Mouse (Mus musculus) lung, postnatal 0 days (tissue): ENCODE results near the gene Ehmt1. TPM values are rescaled to one million over a fixed set of nuclear protein-coding genes. Genes with fewer than 3 reads are reported as not detected.

Experiments
- ATAC-seq: fragments of 200-750 bp; cut with Nextera tagmentation; 2 replicates; pipeline ENCODE4 v1.8.0; 2017; ENCODE audit warnings: moderate library complexity
- DNase-seq: peaks from one replicate; pipeline ENCODE4 v3.0.0-alpha.2; 2016; ENCODE audit warnings: low spot score
- H3K27ac ChIP-seq: fragments of 300-500 bp; sonication (generic); 2 replicates; pipeline ENCODE4 v1.5.1; 2014; ENCODE audit warnings: antibody characterized with exemption, mild to moderate bottlenecking, low read length, mixed read lengths
- H3K27me3 ChIP-seq: fragments of 300-500 bp; sonication (generic); replicated peaks from 2 replicates; pipeline ENCODE4 v1.6.1; 2014; ENCODE audit warnings: low read length, mixed read lengths; ENCODE audit not compliant: insufficient read depth
- H3K36me3 ChIP-seq: fragments of 300-500 bp; sonication (generic); 2 replicates; pipeline ENCODE4 v1.6.1; 2014; ENCODE audit warnings: low read length, mixed read lengths; ENCODE audit not compliant: insufficient read depth
- H3K4me1 ChIP-seq: fragments of 300-500 bp; sonication (generic); 2 replicates; pipeline ENCODE4 v1.6.1; 2014; ENCODE audit warnings: antibody characterized with exemption, low read depth, low read length, mixed read lengths; ENCODE audit not compliant: insufficient read depth
- H3K4me2 ChIP-seq: fragments of 300-500 bp; sonication (generic); replicated peaks from 2 replicates; pipeline ENCODE4 v1.6.1; 2014; ENCODE audit warnings: low read depth, mild to moderate bottlenecking, low read length, moderate library complexity, mixed read lengths
- H3K4me3 ChIP-seq: fragments of 300-500 bp; sonication (generic); 2 replicates; pipeline ENCODE4 v1.5.1; 2014; ENCODE audit warnings: low read depth, low read length
- H3K9ac ChIP-seq: fragments of 300-500 bp; sonication (generic); replicated peaks from 2 replicates; pipeline ENCODE4 v1.6.1; 2014; ENCODE audit warnings: low read depth, mild to moderate bottlenecking
- H3K9me3 ChIP-seq: fragments of 300-500 bp; sonication (generic); 2 replicates; pipeline ENCODE4 v1.6.1; 2016; ENCODE audit warnings: low read length, mixed read lengths
- CTCF ChIP-seq: IDR thresholded peaks from 2 replicates; pipeline ENCODE4 v1.5.1; 2016; ENCODE audit warnings: antibody characterized with exemption, mild to moderate bottlenecking
- EP300 ChIP-seq: IDR thresholded peaks from 2 replicates; pipeline ENCODE4 v1.6.1; 2016; ENCODE audit warnings: antibody characterized with exemption, mild to moderate bottlenecking, control low read depth
- WGBS: fragments of 180-500 bp; shearing (Covaris S2); extraction: QIAGEN DNeasy Blood & Tissue Kit; methylation state at CpG from one replicate; pipeline ENCODE4 v1.1.7; 2014; 5-methylcytosine and 5-hydroxymethylcytosine counted together
- polyA plus RNA-seq: library from polyadenylated mRNA; unstranded; fragments of >200 nt; fragmentation: Nextera tagmentation; extraction: Ambion mirVana; gene quantifications from 2 replicates; pipeline ENCODE4 v1.2.1, GENCODE M21; 2015

Gene Ehmt1
- polyA plus RNA-seq, 1 experiment from 2014 or later, result 39.1 TPM

GRCm38 (mm10) chr2:24806143-24806542, 113.3 kb downstream of the Ehmt1 start:
- Histone ChIP-seq H3K9ac (no peak overlapping the region), H3K36me3 (peaks cover 52% of the 10 kb centered on the region), H3K27ac (no peak overlapping the region), H3K4me1 (no peaks in the 10 kb centered on the region), H3K9me3 (no peaks in the 10 kb centered on the region), H3K4me3 (no peak overlapping the region), H3K27me3 (no peaks in the 10 kb centered on the region), H3K4me2 (no peak overlapping the region)
- ATAC-seq (no peak), DNase-seq (no peak)
- WGBS, result 91% methylated on average over 6 of the region's 6 CpGs
- TF ChIP-seq EP300 (no peak), CTCF (no peak)

GRCm38 (mm10) chr2:24805621-24806020, 113.8 kb downstream of the Ehmt1 start:
- H3K4me3 ChIP-seq, result no peak overlapping the region
- H3K36me3 ChIP-seq, result peaks cover 57% of the 10 kb centered on the region
- 81% methylated on average over 4 of the region's 4 CpGs for WGBS
- no peak for ATAC-seq
- no peak for TF ChIP-seq EP300
- H3K27ac ChIP-seq, result no peak overlapping the region
- DNase-seq, result no peak
- H3K9me3 ChIP-seq, result no peaks in the 10 kb centered on the region
- no peak overlapping the region for H3K9ac ChIP-seq
- no peak overlapping the region for H3K4me2 ChIP-seq
- no peaks in the 10 kb centered on the region for H3K4me1 ChIP-seq
- no peaks in the 10 kb centered on the region for H3K27me3 ChIP-seq

DNA sequence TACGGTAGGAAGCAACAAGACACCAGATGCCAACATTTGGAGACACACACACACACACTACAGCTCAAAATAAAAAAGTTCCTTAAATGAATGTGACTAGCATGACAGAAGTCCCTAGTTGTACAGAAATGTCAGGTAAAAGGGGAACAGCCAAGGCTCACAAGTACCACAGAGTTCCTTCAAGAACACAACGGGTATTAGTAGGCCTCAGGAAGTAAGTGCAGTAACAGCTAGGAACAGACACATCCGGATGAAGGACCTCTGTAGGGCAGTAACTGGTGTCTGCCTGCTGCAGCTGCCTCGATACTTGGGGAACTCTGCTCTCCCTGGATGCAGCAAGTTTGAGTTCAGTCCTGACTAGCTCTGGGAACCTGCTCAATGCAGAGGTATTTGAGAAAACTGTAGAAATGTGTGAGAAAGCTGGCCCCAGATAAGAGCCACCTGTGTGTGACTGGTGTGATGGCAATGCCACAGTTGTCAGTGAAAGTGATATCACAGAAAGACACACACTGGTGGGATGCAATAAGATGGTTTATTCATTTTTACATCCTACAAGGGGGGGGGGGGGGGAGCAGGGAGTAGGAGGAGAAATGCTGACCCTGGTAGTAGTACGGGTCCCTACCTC, 122.5 kb downstream of the Ehmt1 start:
- H3K36me3 ChIP-seq, result peaks cover 52% of the 10 kb centered on the region
- H3K27me3 ChIP-seq, result no peaks in the 10 kb centered on the region
- DNase-seq (no peak), ATAC-seq (no peak)
- no peaks in the 10 kb centered on the region for H3K9me3 ChIP-seq
- 79% methylated on average over 5 of the region's 5 CpGs for whole genome bisulfite sequencing
- H3K4me3 ChIP-seq, result no peak overlapping the region
- no peak overlapping the region for H3K27ac ChIP-seq
- TF ChIP-seq EP300 (no peak), CTCF (no peak)
- H3K9ac ChIP-seq, result no peak overlapping the region
- H3K4me1 ChIP-seq, result no peaks in the 10 kb centered on the region
- H3K4me2 ChIP-seq, result no peak overlapping the region

DNA sequence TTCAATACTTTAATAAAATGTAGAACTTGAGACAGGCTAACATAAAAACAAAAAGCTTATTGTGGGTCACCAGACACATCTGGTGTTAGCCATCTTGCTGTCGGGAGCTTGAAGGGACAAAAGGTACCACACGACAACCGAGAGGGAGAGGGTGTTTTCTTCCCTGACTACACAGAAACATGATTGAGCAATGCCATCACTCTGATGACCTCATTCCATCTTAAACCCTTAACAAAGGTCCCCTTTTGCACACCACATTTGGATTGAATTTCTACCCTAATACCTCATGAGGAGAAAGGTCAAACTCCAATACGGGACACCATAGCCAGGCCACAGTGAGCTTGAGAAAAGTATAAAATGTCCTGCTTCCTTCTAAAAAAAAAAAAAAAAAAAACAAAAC, 132.2 kb downstream of the Ehmt1 start:
- Histone ChIP-seq H3K4me1 (no peaks in the 10 kb centered on the region), H3K4me3 (no peak overlapping the region), H3K9ac (no peak overlapping the region), H3K27ac (no peak overlapping the region), H3K4me2 (no peak overlapping the region), H3K27me3 (no peaks in the 10 kb centered on the region), H3K36me3 (peaks cover 13% of the 10 kb centered on the region), H3K9me3 (no peaks in the 10 kb centered on the region)
- TF ChIP-seq CTCF (no peak), EP300 (no peak)
- DNase-seq (no peak), ATAC-seq (no peak)
- WGBS, result 70% methylated on average over 4 of the region's 4 CpGs

DNA sequence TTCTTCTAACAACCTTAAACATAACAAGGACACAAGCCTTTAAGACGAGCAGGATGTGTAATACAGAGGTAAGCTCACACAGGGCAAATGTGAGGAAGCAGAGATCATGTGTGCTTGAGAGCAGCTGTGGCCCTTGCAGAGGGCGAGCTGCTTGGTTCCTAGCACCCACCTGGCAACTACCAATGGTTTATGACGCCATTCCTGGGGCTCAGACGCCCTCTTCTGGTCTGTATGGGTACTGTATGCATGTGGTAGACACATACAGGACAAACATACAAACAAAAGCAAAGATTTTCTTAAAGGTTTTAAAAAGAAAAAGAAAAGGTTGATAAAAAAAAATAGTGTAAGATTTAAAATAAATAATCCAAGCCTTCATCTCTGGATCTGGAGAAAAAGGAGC, 138.2 kb downstream of the Ehmt1 start:
- H3K4me3 ChIP-seq, result no peak overlapping the region
- TF ChIP-seq CTCF (0 out of 2 replicates have a peak, but pooled peaks have one; percentile 5), EP300 (no peak)
- H3K9ac ChIP-seq, result no peak overlapping the region
- 49% methylated on average over 4 of the region's 4 CpGs for WGBS
- H3K27me3 ChIP-seq, result no peaks in the 10 kb centered on the region
- ATAC-seq (no peak), DNase-seq (no peak)
- H3K9me3 ChIP-seq, result no peaks in the 10 kb centered on the region
- no peak overlapping the region for H3K4me2 ChIP-seq
- no peak overlapping the region for H3K27ac ChIP-seq
- H3K4me1 ChIP-seq, result no peaks in the 10 kb centered on the region
- no peaks in the 10 kb centered on the region for H3K36me3 ChIP-seq

DNA sequence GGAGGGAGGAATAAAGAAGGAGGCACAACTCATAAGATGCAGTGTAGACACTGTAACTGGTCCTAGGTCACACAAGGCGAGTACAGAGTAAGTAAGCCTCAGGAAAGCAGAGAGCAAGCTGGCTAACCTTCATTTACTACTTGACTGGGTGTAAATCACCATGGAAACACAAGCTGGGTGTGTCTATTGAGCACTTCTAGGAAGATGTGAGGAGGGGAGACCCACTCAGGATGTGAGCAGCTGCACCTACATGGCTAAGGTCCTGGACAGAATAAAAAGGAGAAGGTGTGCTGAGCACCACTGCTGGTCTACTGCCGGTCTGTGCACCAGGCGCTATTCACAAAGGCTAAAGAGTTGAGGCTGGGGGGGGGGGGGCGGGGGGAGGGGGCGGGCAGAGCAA, 142.6 kb downstream of the Ehmt1 start:
- TF ChIP-seq EP300 (no peak), CTCF (no peak)
- Histone ChIP-seq H3K36me3 (no peaks in the 10 kb centered on the region), H3K4me2 (no peak overlapping the region), H3K27me3 (no peaks in the 10 kb centered on the region), H3K4me3 (no peak overlapping the region), H3K27ac (no peak overlapping the region), H3K4me1 (no peaks in the 10 kb centered on the region), H3K9me3 (no peaks in the 10 kb centered on the region), H3K9ac (no peak overlapping the region)
- ATAC-seq (no peak), DNase-seq (no peak)
- 13% methylated on average over 2 of the region's 5 CpGs for WGBS
